Mouse (Mus musculus) embryonic stem cell, embryonic (primary cell): ENCODE results near the gene Itgav.

Experiments used
- CTCF ChIA-PET, 4 experiments: fragments of 300-600 bp in 2 of 4; fragments of 350-600 bp in 2 of 4; sonication (Branson Sonifier 250); formaldehyde crosslinking; loops; one replicate each; lab custom pipeline; 2022; ENCODE audit warnings: inconsistent platforms in 2 of 4; lab: Charles Lee
- POLR2A ChIA-PET, 4 experiments: fragments of 300-600 bp in 2 of 4; fragments of 350-600 bp in 2 of 4; sonication (Branson Sonifier 250); formaldehyde crosslinking; loops; one replicate each; lab custom pipeline; 2022; ENCODE audit warnings: antibody characterized with exemption in 4 of 4, inconsistent platforms in 1 of 4; lab: Charles Lee

Gene Itgav

GRCm38 (mm10) chr2:83723921-83724826 lies at the start of gene Itgav:
Itgav (plus strand) TSS chr2:83724397.
- POLR2A ChIA-PET, result interaction anchor here (0.6 to 6.5 kb wide), 31 partner anchors 9 to 80 kb away, joined by 3 to 44 read pairs (median 4); partner anchors contain the start of gene Zc3h15 (in 3 of the 4)
- CTCF ChIA-PET, result interaction anchor here in 3 of 4 experiments (0.5 to 1.3 kb wide), 4 partner anchors 16 to 1166 kb away, joined by 3 to 7 read pairs (median 6); no protein-coding TSS in a partner anchor

DNA sequence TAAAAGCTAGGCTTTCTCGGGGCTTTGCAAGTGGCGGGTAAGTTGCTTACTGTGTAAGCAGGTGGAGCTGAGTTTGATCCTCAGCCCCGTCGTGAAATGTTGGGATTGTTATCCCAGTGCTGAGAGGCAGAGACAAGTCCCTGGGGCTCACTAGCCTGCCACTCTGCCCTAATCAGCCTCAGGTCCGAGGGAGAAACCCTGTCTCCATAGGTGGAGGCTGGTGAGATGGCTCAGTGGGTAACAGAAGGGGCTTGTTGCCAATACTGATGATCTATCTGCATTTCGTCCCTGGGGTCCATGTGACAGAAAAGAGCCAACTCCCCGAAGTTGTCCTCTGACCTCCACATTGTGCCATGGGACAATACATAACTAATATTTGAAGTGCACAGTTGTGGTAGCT lies 49.8 kb upstream of the Itgav start:
- ChIA-PET POLR2A (interaction anchor here in 3 of 4 experiments (0.5 to 1.8 kb wide), 9 partner anchors 9 to 731 kb away, joined by 3 to 7 read pairs (median 3); partner anchors contain the start of gene Zc3h15 (in 1 of the 3)), CTCF (interaction anchor here in 1 of 4 experiments (0.5 to 0.6 kb wide), 2 partner anchors 25 to 52 kb away, joined by 3 to 4 read pairs; no protein-coding TSS in a partner anchor)

DNA sequence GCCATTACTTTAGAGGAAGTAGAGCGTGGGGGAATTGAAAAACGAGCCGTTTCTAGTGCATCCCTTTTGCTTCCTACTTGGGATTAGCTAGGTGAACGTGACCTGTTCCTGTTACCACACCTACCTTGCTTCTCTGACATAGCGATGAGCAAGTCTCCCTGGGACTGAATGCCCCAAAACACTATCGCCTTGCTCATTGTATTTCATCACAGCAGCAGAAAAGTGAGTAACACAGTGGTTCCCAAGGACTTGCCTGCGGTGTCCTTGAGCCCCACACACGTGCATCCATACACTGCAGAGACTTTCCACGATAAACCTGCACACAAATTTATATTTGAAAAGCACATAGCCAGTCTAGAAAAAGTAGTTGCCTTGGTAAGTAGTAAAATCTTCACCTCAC lies 49.3 kb upstream of the Itgav start:
- ChIA-PET POLR2A (interaction anchor here in 3 of 4 experiments (1.0 to 1.8 kb wide), 7 partner anchors 9 to 31 kb away, joined by 3 to 5 read pairs (median 3); partner anchors contain the start of gene Zc3h15 (in 1 of the 3)), CTCF (interaction anchor here in 1 of 4 experiments (0.5 kb wide), 1 partner anchor 53 kb away, joined by 4 read pairs; no protein-coding TSS in a partner anchor)

GRCm38 (mm10) chr2:83675681-83676080 lies 48.5 kb upstream of the Itgav start:
- CTCF ChIA-PET, result no interaction called here
- POLR2A ChIA-PET, result interaction anchor here in 1 of 4 experiments (0.6 to 0.7 kb wide), 2 partner anchors 17 to 35 kb away, joined by 3 to 4 read pairs; no protein-coding TSS in a partner anchor

DNA sequence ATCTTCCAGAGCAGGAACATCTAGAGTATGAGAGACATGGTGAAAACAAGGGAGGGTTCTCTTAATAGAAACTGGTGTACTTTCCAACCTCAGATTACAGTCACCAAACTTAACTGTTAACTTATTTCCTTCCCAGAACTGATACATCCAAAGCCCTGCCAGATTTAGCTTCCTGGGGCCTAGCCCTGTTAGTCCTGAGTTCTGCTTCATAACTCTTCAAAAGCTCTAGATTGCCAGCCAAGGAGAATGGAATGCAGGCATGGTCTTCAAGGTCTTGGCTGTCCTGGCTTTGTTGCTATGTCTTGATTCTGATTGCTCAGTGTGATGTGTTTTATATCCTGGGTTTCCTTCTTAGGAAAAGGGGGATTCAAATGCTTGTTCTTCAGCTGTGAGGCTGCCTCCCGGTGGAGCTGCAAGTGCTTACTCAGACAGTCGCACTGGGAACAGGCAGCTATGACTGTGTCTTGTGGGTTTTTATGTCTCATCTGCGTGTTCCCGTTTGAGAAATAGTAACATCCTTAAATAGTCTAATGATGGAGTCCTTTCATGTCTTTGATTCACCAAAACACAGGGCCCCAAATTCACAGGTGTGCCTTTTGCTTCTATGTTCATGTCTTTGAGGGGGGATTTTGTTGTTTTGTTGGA lies 47.8 kb upstream of the Itgav start:
- ChIA-PET CTCF (no interaction called here), POLR2A (interaction anchor here in 1 of 4 experiments (0.6 to 0.7 kb wide), 2 partner anchors 17 to 34 kb away, joined by 3 to 4 read pairs; no protein-coding TSS in a partner anchor)

- CTCF ChIA-PET, result interaction anchor here in 1 of 4 experiments (0.9 kb wide), 1 partner anchor 11 kb away, joined by 3 read pairs; no protein-coding TSS in a partner anchor
- POLR2A ChIA-PET, result interaction anchor here in 3 of 4 experiments (0.9 to 3.8 kb wide), 14 partner anchors 9 to 44 kb away, joined by 3 to 17 read pairs (median 4); partner anchors contain the start of gene Zc3h15 (in 2 of the 3)
Measured at GRCm38 (mm10) chr2:83681332-83681731, 42.9 kb upstream of the Itgav start.

GRCm38 (mm10) chr2:83681785-83682184 lies 42.4 kb upstream of the Itgav start:
- ChIA-PET CTCF (interaction anchor here in 1 of 4 experiments (0.9 kb wide), 1 partner anchor 12 kb away, joined by 3 read pairs; no protein-coding TSS in a partner anchor), POLR2A (interaction anchor here in 3 of 4 experiments (0.9 to 2.6 kb wide), 12 partner anchors 9 to 43 kb away, joined by 3 to 17 read pairs (median 5); partner anchors contain the start of gene Zc3h15 (in 2 of the 3))

DNA sequence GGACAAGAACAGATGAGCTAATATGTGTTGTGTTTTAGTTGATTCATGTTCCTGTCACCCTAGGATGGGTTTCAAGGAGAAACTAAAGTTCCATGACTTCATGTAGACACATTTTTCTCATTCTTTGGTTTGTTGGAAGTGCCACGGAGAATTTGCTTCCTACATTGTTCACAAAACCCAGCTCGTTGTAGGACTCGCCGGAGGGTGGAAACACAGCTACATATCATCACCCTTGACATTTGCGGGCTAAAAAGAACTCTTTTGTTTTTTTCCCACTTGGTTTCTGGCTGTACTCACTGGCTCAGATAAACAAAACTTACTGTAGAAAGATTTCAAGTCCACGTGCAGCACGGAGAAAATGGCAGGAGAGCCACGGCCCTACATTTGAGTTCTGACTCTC lies 41.9 kb upstream of the Itgav start:
- POLR2A ChIA-PET, result interaction anchor here in 3 of 4 experiments (0.9 to 2.6 kb wide), 11 partner anchors 9 to 43 kb away, joined by 3 to 17 read pairs (median 5); partner anchors contain the start of gene Zc3h15 (in 3 of the 3)

GRCm38 (mm10) chr2:83683731-83684519 lies 40.3 kb upstream of the Itgav start:
- ChIA-PET CTCF (no interaction called here), POLR2A (interaction anchor here in 3 of 4 experiments (0.5 to 2.3 kb wide), 8 partner anchors 9 to 705 kb away, joined by 4 to 13 read pairs (median 5); partner anchors contain the start of gene Zc3h15 (in 1 of the 3))

More for the DNA sequence above, 41.9 kb upstream of the Itgav start:
- CTCF ChIA-PET, result no interaction called here

DNA sequence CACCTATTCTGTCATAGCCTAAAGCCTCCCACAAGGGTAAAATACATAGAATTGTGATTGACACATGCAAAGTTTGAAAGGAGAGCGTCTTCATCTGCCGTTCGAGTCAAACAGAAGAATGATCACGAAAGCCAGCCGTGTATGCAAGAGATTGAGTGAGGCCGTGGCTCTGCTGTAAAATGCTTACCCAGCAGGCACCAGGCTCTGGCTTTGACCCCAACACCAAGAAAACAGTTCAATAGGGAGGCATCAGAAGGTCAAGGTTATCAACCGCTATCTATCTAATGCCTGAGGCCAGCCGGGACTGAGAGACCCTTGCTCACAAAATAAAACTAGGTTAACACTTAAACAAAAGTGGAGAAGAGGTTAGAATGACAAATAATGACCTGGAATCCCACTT lies 39.5 kb upstream of the Itgav start:
- POLR2A ChIA-PET, result interaction anchor here in 2 of 4 experiments (0.9 to 1.9 kb wide), 5 partner anchors 8 to 32 kb away, joined by 3 to 6 read pairs (median 4); no protein-coding TSS in a partner anchor
- CTCF ChIA-PET, result no interaction called here

DNA sequence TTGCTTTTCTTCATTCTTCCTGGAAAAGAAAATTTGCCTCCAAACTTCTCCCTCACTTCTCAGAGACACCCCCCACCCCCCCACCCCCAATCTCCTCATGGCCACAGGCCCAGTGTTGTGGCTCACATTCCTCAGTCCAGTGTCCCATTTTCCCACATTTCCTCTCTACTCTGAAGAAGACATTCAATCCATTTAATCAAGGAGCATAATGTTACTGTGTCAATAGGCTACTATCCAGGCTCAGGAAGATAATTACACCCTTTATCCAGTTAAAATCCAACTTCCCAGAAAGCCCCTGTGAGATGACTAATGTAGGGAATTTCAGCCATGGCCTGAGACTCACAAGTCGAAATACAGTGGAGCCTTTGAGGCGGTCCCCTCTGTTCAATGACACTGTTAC lies 33.8 kb upstream of the Itgav start:
- CTCF ChIA-PET, result no interaction called here
- POLR2A ChIA-PET, result interaction anchor here in 1 of 4 experiments (3.3 kb wide), 1 partner anchor 34 kb away, joined by 15 read pairs; the partner anchor contains the start of gene Itgav

- ChIA-PET CTCF (interaction anchor here in 1 of 4 experiments (1.5 to 2.3 kb wide), 2 partner anchors 23 to 83 kb away, joined by 3 to 10 read pairs; no protein-coding TSS in a partner anchor), POLR2A (interaction anchor here (0.5 to 3.3 kb wide), 50 partner anchors 9 to 783 kb away, joined by 3 to 38 read pairs (median 4); partner anchors contain the start of genes Zc3h15 (in 3 of the 4), Itgav (in 2 of the 4), Fam171b (in 1 of the 4) and Tfpi (in 1 of the 4))
Measured at GRCm38 (mm10) chr2:83692651-83693545, 31.3 kb upstream of the Itgav start.

- CTCF ChIA-PET, result interaction anchor here in 1 of 4 experiments (0.5 to 2.3 kb wide), 2 partner anchors 24 to 1105 kb away, joined by 5 to 10 read pairs; no protein-coding TSS in a partner anchor
- POLR2A ChIA-PET, result interaction anchor here in 2 of 4 experiments (1.3 to 3.2 kb wide), 4 partner anchors 12 to 50 kb away, joined by 4 to 38 read pairs (median 10); partner anchors contain the start of gene Zc3h15 (in 1 of the 2)
Measured at GRCm38 (mm10) chr2:83694061-83694460, 30.1 kb upstream of the Itgav start.

- CTCF ChIA-PET, result interaction anchor here in 1 of 4 experiments (0.9 kb wide), 1 partner anchor 14 kb away, joined by 3 read pairs; no protein-coding TSS in a partner anchor
- POLR2A ChIA-PET, result interaction anchor here in 2 of 4 experiments (1.0 to 1.6 kb wide), 2 partner anchors 10 to 14 kb away, joined by 3 to 4 read pairs; no protein-coding TSS in a partner anchor
Measured at GRCm38 (mm10) chr2:83695345-83696247, 28.6 kb upstream of the Itgav start.

DNA sequence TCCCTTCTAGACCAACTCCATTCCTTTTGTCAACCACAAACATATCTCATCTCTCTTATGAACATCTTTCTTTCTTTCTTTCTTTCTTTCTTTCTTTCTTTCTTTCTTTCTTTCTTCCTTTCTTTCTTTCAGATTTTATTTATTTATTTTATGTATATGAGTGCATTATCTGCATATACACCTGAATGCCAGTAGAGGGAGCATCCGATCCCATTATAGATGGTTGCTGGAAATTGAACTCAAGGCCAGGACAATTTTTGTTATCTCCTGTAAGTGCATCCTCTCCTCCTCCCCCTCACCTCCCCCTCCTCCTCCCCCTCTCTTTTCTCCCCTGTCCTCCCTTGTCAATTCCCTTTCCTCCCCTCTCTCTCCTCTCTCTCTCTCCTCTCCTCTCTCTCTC lies 25.7 kb upstream of the Itgav start:
- ChIA-PET CTCF (interaction anchor here in 1 of 4 experiments (1.2 kb wide), 1 partner anchor 31 kb away, joined by 4 read pairs; no protein-coding TSS in a partner anchor), POLR2A (no interaction called here)
